Mouse (Mus musculus): ENCODE measurements around the gene Fam168a.

DNA sequence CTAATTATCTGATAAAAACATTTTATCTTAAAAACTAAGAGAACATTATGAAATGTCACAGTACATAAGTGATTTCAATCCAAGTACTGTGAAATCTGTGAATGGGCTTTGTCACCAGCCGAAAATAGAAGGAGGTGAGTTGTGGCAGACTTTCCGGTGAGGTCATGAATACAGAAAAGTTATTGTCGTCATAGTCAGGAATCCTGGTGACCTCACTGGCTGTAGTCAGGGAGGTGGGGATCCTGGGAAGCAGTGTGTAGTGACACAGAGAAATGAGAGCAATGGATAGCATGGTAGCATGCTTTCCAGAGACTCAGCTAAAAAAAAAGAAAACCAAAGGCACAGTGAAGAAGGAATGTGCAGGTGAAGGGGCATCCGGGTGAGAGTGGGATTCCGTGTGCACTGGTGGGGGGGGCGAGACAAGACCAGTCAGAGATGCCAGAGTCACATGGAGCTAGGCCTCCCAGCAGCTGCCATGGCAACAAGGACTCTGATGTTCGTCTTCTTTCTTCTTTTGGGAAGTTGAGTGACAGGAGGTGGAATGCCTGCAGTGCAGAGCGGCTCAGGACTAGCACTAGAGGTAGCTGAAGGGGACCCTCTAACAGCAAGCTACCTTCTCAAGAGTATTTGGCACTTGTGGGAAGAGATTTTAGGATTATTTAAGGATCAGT is 109.6 kb downstream of the Fam168a start:
- TF ChIP-seq CTCF (IDR thresholded peaks at IDR 0.05; ENCODE audit: control insufficient read depth, insufficient read depth, insufficient replicate concordance, low read depth, low read length) = no peak
- no peak for TF ChIP-seq POLR2A (IDR thresholded peaks at IDR 0.05; ENCODE audit: control insufficient read depth, low read depth, low read length)

Data from testis, adult 2 months (tissue).